Mouse (Mus musculus): ENCODE data around the gene Phc2.

- no peak for TF ChIP-seq CTCF (conservative IDR thresholded peaks at IDR 0.05; ENCODE audit: insufficient read depth, insufficient read length, low read depth, low read length)
- TF ChIP-seq POLR2A (IDR thresholded peaks at IDR 0.05; ENCODE audit: low read depth, low read length): no peak
These were observed 80.5 kb downstream of the Phc2 start for GRCm38 (mm10) chr4:128734721-128735671.

All from kidney, adult 2 months (tissue).